Mouse (Mus musculus): ENCODE measurements around the gene Hps1. TPM values are rescaled to one million over a fixed set of nuclear protein-coding genes. Genes with fewer than 3 reads are reported as not detected.

Hps1 gene
- polyA plus RNA-seq (2012; rRNA removed) = 13.8 and 15.9 TPM in 2 replicates

DNA sequence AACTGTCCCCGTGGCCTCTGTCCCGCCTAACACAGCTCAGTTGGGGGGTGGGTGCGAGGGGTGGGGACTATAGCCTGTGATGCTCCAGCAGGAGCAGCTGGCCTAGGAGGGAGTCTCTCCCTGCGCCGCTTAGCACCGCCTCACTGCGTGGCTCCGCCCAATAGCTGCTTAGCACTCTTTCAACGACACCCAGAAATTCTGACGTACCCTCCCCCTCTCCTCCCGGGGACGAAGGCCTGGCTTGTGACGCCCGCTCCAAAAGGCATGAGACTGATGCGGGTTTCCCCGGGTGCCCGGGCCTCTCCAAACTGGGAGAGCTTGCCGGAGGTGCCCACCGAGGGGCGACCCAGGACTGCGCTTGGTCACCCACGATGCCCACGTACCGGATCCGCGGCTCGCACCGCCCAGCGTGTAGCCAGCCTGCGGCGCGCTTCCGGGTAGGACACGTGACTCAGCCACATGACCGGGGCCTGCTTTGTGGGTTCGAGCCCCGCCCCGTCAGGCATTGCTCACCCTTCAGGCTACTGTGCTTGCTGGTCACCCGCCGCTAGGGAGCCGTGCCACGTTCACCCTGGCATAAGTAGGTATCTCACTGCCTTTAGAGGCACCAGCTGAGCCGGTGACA, at the start of gene Hps1:
TSS of gene Hps1 (minus strand) at position 448 of the 625 bp plus-strand sequence.
- peak; percentile 87 to 88 for DNase-seq
- H3K4me1 ChIP-seq (ENCODE audit: control insufficient read depth, insufficient read depth, low read length) = no peaks in the 10 kb centered on the region; the same call in 1 of the 2 replicates
- TF ChIP-seq CTCF (IDR thresholded peaks at IDR 0.05; ENCODE audit: borderline replicate concordance, insufficient read depth, low read depth, low read length) (no peak), POLR2A (IDR thresholded peaks at IDR 0.05; ENCODE audit: borderline replicate concordance, insufficient read depth, low read length) (peak; percentile 25; the same call in 1 of the 2 replicates)
- no peaks in the 10 kb centered on the region for H3K27me3 ChIP-seq (ENCODE audit: control insufficient read depth, insufficient read depth, low read length)
- 1% methylated on average over 43 of the region's 43 CpGs for WGBS
- H3K27ac ChIP-seq (ENCODE audit: insufficient read depth, low read length) = peak within 1 kb of the TSS; percentile 18; the same call in 1 of the 2 replicates
- H3K4me3 ChIP-seq (replicated peaks; ENCODE audit: insufficient read depth, low read depth, low read length) = peak within 1 kb of the TSS; percentile 69

DNA sequence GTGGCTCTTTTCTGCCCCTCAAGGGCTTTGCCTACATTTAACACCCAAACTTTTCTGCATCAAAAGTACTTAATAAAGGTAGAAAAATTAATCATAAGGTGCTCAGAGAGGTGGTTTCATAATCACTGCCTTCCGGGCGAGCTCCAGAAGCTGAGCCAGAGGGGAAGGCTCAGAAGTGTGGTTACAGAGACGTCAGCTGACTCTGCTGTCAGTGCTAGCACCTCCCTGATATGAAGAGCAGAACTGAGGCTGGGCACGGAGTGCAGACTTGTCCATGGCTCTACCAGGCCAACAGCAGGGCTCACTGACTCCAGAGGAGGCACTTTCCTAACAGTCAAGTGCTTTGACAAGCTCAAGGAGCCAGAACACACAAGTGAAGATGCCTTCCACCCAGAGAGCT, 49.4 kb upstream of the Hps1 start:
- H3K4me1 ChIP-seq (ENCODE audit: control insufficient read depth, insufficient read depth, low read length) = no peaks in the 10 kb centered on the region
- WGBS = 63% methylated on average over 4 of the region's 4 CpGs
- TF ChIP-seq POLR2A (IDR thresholded peaks at IDR 0.05; ENCODE audit: borderline replicate concordance, insufficient read depth, low read length) (no peak), CTCF (IDR thresholded peaks at IDR 0.05; ENCODE audit: borderline replicate concordance, insufficient read depth, low read depth, low read length) (no peak)
- H3K27me3 ChIP-seq (ENCODE audit: control insufficient read depth, insufficient read depth, low read length) = no peaks in the 10 kb centered on the region
- DNase-seq = no peak
- no peak overlapping the region for H3K27ac ChIP-seq (ENCODE audit: insufficient read depth, low read length)
- no peak overlapping the region for H3K4me3 ChIP-seq (replicated peaks; ENCODE audit: insufficient read depth, low read depth, low read length)

DNA sequence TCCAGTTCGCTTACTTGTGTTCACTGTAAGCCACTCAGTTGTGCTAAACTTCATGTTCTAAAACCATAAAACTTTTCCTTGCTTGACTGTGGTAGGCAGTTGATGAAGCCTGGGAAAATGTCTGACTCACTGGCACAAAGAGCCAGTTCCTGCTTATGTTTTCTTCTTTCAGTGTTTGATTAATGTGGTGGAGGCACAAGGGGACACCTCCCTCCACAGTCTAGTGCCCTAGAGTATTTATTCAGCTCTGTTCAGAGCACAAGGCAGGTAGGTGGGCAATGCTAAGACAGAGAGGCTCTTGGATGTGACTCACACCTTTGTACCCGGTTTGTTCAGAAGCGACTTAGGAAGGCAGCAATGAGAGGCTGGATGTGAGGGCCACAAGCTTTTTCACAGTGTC, 48.1 kb upstream of the Hps1 start:
- no peak for DNase-seq
- Histone ChIP-seq H3K4me3 (replicated peaks; ENCODE audit: insufficient read depth, low read depth, low read length) (no peak overlapping the region), H3K27ac (ENCODE audit: insufficient read depth, low read length) (no peak overlapping the region), H3K4me1 (ENCODE audit: control insufficient read depth, insufficient read depth, low read length) (no peaks in the 10 kb centered on the region), H3K27me3 (ENCODE audit: control insufficient read depth, insufficient read depth, low read length) (no peaks in the 10 kb centered on the region)
- no peak for TF ChIP-seq CTCF (IDR thresholded peaks at IDR 0.05; ENCODE audit: borderline replicate concordance, insufficient read depth, low read depth, low read length)
- no peak for TF ChIP-seq POLR2A (IDR thresholded peaks at IDR 0.05; ENCODE audit: borderline replicate concordance, insufficient read depth, low read length)
- 92% methylated on average over 3 of the region's 3 CpGs for WGBS

DNA sequence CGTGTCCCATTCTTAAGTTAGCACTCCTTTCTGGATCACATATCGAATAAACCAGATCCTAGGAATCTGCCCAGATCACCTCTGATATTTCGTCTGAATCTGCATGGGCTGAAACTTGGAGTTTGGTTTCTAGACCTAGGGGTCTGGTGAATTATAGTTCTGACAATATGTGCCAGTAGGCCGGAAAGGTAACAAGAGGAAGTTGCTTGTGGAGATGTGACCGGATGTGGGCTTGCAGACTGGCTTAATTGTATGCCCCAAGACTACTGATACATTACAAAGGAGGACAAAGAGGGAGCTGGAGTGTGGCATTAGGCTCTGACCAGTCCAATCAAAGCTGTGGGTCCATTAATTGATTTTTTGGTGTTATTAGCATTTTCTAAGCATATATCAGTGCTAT, 40.3 kb upstream of the Hps1 start:
- Histone ChIP-seq H3K27me3 (ENCODE audit: control insufficient read depth, insufficient read depth, low read length) (no peaks in the 10 kb centered on the region; the same call in 1 of the 2 replicates), H3K4me1 (ENCODE audit: control insufficient read depth, insufficient read depth, low read length) (no peaks in the 10 kb centered on the region), H3K4me3 (replicated peaks; ENCODE audit: insufficient read depth, low read depth, low read length) (no peak overlapping the region), H3K27ac (ENCODE audit: insufficient read depth, low read length) (no peak overlapping the region)
- 92% methylated on average over 5 of the region's 5 CpGs for WGBS
- TF ChIP-seq CTCF (IDR thresholded peaks at IDR 0.05; ENCODE audit: borderline replicate concordance, insufficient read depth, low read depth, low read length) (no peak), POLR2A (IDR thresholded peaks at IDR 0.05; ENCODE audit: borderline replicate concordance, insufficient read depth, low read length) (no peak)
- DNase-seq = no peak

DNA sequence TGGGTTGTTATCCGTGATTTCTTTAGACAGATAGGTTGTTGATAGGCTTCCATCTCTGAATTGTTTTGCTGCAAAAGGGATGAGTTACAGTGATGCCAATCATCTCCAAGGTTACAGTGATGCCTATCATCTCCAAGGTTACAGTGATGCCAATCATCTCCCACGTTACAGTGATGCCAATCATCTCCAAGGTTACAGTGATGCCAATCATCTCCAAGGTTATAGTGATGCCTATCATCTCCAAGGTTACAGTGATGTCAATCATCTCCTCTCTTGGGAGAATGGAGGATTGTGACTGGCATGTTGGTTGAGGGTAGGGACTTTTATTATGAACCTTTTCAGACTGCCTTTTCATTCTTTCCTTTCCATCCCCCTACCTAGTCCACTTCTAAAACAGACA, 38.0 kb upstream of the Hps1 start:
- Histone ChIP-seq H3K27ac (ENCODE audit: insufficient read depth, low read length) (no peak overlapping the region), H3K4me3 (replicated peaks; ENCODE audit: insufficient read depth, low read depth, low read length) (no peak overlapping the region), H3K27me3 (ENCODE audit: control insufficient read depth, insufficient read depth, low read length) (no peaks in the 10 kb centered on the region; the same call in 1 of the 2 replicates), H3K4me1 (ENCODE audit: control insufficient read depth, insufficient read depth, low read length) (no peaks in the 10 kb centered on the region)
- no peak for TF ChIP-seq CTCF (IDR thresholded peaks at IDR 0.05; ENCODE audit: borderline replicate concordance, insufficient read depth, low read depth, low read length)
- no peak for TF ChIP-seq POLR2A (IDR thresholded peaks at IDR 0.05; ENCODE audit: borderline replicate concordance, insufficient read depth, low read length)
- WGBS = 31% methylated on average over 2 of the region's 2 CpGs
- no peak for DNase-seq

DNA sequence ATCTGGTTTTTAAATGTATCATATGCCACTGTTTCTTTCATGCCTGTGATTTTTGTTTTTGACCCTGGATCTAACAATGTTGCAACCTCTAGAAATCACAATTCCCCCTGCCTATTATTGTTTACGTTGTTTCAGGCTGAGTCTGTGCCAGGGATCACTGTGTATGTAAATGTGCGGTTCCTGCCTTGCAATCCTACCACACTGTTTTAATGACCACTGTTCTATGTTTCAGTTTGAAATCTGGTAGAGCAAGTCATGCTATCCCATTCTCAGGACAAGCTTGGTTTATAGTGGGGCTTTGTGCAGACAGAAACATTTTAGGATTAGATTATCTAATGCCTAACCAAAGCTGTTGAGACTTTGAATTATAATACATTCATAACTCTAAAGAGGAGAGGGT, 36.5 kb upstream of the Hps1 start:
- no peak for DNase-seq
- Histone ChIP-seq H3K4me1 (ENCODE audit: control insufficient read depth, insufficient read depth, low read length) (no peaks in the 10 kb centered on the region), H3K4me3 (replicated peaks; ENCODE audit: insufficient read depth, low read depth, low read length) (no peak overlapping the region), H3K27me3 (ENCODE audit: control insufficient read depth, insufficient read depth, low read length) (no peaks in the 10 kb centered on the region), H3K27ac (ENCODE audit: insufficient read depth, low read length) (no peak overlapping the region)
- 76% methylated on average over 2 of the region's 2 CpGs for WGBS
- TF ChIP-seq POLR2A (IDR thresholded peaks at IDR 0.05; ENCODE audit: borderline replicate concordance, insufficient read depth, low read length) = no peak
- no peak for TF ChIP-seq CTCF (IDR thresholded peaks at IDR 0.05; ENCODE audit: borderline replicate concordance, insufficient read depth, low read depth, low read length)

DNA sequence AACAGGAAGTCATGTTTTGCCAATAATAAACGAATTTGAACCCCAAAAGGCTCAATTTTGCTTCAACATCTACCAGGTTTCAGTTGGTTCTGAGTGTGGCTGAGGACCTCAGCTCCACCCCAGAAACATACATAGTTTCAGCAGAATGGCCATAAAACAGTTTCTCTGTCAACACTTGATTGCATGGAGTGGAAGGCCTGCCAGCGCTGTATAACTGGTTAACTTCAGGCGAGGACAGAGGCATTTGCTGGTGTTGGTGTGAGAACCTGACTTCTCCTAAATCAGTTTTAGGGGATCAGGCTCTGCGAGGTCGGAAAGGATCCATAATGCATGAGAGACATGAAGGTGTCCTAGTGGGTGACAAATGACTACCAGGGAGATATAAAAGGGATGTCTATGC, 30.4 kb upstream of the Hps1 start:
- Histone ChIP-seq H3K4me1 (ENCODE audit: control insufficient read depth, insufficient read depth, low read length) (no peaks in the 10 kb centered on the region), H3K27ac (ENCODE audit: insufficient read depth, low read length) (no peak overlapping the region), H3K4me3 (replicated peaks; ENCODE audit: insufficient read depth, low read depth, low read length) (no peak overlapping the region), H3K27me3 (ENCODE audit: control insufficient read depth, insufficient read depth, low read length) (no peaks in the 10 kb centered on the region)
- 73% methylated on average over 5 of the region's 5 CpGs for WGBS
- no peak for DNase-seq
- TF ChIP-seq POLR2A (IDR thresholded peaks at IDR 0.05; ENCODE audit: borderline replicate concordance, insufficient read depth, low read length) (no peak), CTCF (IDR thresholded peaks at IDR 0.05; ENCODE audit: borderline replicate concordance, insufficient read depth, low read depth, low read length) (no peak)

DNA sequence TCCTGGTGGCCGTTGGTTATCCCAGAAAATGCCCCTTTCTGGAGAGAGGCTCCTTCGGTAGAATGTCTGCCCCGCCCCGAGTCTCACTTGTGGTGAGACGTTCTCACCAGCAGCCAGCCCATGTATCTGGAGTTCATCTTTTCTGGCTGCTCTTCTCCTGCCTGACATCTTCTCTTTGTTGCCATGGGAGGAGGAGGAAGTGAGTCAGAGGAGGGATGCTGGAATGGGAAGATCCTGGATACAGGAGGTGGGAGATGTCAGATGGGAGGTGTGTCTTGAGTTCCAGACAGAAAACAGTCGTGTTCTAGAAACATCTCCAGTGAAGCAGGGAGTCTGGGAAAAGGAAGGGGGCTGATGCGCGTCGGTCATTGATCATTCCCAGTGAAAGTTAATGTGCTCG, 29.7 kb upstream of the Hps1 start:
- no peak for DNase-seq
- TF ChIP-seq CTCF (IDR thresholded peaks at IDR 0.05; ENCODE audit: borderline replicate concordance, insufficient read depth, low read depth, low read length) (no peak), POLR2A (IDR thresholded peaks at IDR 0.05; ENCODE audit: borderline replicate concordance, insufficient read depth, low read length) (no peak)
- Histone ChIP-seq H3K4me1 (ENCODE audit: control insufficient read depth, insufficient read depth, low read length) (no peaks in the 10 kb centered on the region), H3K27me3 (ENCODE audit: control insufficient read depth, insufficient read depth, low read length) (no peaks in the 10 kb centered on the region), H3K4me3 (replicated peaks; ENCODE audit: insufficient read depth, low read depth, low read length) (no peak overlapping the region), H3K27ac (ENCODE audit: insufficient read depth, low read length) (no peak overlapping the region)
- 88% methylated on average over 10 of the region's 10 CpGs for WGBS
